Mouse (Mus musculus): ENCODE measurements around the gene Ifit1. TPM values are rescaled to one million over a fixed set of nuclear protein-coding genes. Genes with fewer than 3 reads are reported as not detected.
"Not testable (repeated sequence)": the region's sequence is repeated elsewhere in the genome, so short reads cannot be mapped to it uniquely, and the experiment has no call there.

Gene Ifit1
- 0.50 and 0.53 TPM in 2 replicates for polyA plus RNA-seq (2016; fragmentation: Nextera tagmentation; extraction: Ambion mirVana)

DNA sequence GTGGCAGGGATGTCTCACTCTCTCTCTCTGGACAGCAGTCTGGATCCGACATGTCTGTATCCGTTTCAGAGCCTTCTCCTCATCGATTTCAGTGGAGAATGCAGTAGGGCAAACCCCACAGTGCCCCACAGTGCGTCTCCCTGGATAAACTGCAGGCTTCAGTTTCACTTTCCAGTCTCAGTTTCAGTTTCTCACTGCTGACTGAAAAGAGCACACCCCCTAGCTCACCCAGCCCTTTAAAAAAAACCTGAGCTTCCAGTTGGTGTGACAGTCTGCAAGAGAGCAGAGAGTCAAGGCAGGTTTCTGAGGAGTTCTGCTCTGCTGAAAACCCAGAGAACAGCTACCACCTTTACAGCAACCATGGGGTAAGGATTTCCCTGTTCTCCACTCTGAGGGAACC lies at the start of gene Ifit1, which contains the start of gene Ifit1bl2:
Gene Ifit1, plus strand, starts transcription at position 249 of the 400 bp plus-strand sequence.
Gene Ifit1bl2, minus strand, starts transcription at position 121 of the 400 bp plus-strand sequence.
- 43% methylated on average over 4 of the region's 4 CpGs for WGBS
- 0 out of 2 replicates have a peak within 1 kb of the TSS, but pooled peaks have one; percentile 17 for H3K4me2 ChIP-seq (replicated peaks)
- peaks cover 6% of the 10 kb centered on the region; the same call in 1 of the 2 replicates for H3K4me1 ChIP-seq

DNA sequence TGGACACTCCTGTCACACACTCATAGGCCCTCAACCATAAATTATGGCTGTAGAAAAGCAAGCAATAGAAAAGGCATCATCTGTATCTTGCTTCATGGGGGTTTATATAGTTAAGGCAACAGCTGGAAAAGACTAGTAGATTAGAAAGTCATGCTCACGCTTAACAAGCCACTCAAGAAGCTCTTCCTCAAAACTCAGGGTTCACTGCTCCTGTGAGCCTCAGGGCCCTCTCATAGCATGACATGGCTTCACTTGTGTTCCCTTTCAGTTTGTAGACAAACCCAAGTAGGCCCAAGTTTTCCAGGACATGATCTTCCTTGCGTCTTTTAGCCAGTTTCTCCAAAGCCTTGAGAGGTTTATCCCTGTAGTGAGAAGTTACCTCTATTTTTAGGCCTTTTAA lies 47.2 kb upstream of the Ifit1 start:
- no peaks in the 10 kb centered on the region for H3K27me3 ChIP-seq
- WGBS, result 89% methylated on average over 2 of the region's 2 CpGs
- H3K27ac ChIP-seq, result no peak overlapping the region
- no peaks in the 10 kb centered on the region for H3K9me3 ChIP-seq
- H3K4me2 ChIP-seq (replicated peaks), result no peak overlapping the region
- no peaks in the 10 kb centered on the region for H3K4me1 ChIP-seq
- H3K9ac ChIP-seq, result no peak overlapping the region
- no peak overlapping the region for H3K4me3 ChIP-seq
- no peaks in the 10 kb centered on the region for H3K36me3 ChIP-seq
- no peak for ATAC-seq (ENCODE audit: insufficient number of reproducible peaks, insufficient read depth, low FRiP score, low TSS enrichment)

More for the DNA sequence above, at the start of gene Ifit1, which contains the start of gene Ifit1bl2:
- Histone ChIP-seq H3K9me3 (no peaks in the 10 kb centered on the region), H3K9ac (no peak within 1 kb of the TSS), H3K36me3 (no peaks in the 10 kb centered on the region), H3K27me3 (0 out of 2 replicates have a peak, but pooled peaks cover 6% of the 10 kb centered on the region), H3K4me3 (no peak within 1 kb of the TSS), H3K27ac (no peak within 1 kb of the TSS)
- ATAC-seq (ENCODE audit: insufficient number of reproducible peaks, insufficient read depth, low FRiP score, low TSS enrichment), result no peak

GRCm38 (mm10) chr19:34594523-34594922 lies 46.1 kb upstream of the Ifit1 start:
- ATAC-seq (ENCODE audit: insufficient number of reproducible peaks, insufficient read depth, low FRiP score, low TSS enrichment); H3K27ac ChIP-seq; H3K27me3 ChIP-seq; H3K4me2 ChIP-seq (replicated peaks); H3K4me1 ChIP-seq; H3K9me3 ChIP-seq; H3K9ac ChIP-seq; H3K4me3 ChIP-seq; H3K36me3 ChIP-seq: not testable (repeated sequence)
- 75% methylated on average over 3 of the region's 3 CpGs for WGBS

- no peaks in the 10 kb centered on the region for H3K36me3 ChIP-seq
- H3K27me3 ChIP-seq, result no peaks in the 10 kb centered on the region
- H3K27ac ChIP-seq, result no peak overlapping the region
- no peak overlapping the region for H3K4me2 ChIP-seq (replicated peaks)
- H3K4me1 ChIP-seq, result no peaks in the 10 kb centered on the region
- no peak for ATAC-seq (ENCODE audit: insufficient number of reproducible peaks, insufficient read depth, low FRiP score, low TSS enrichment)
- H3K4me3 ChIP-seq, result no peak overlapping the region
- H3K9ac ChIP-seq, result no peak overlapping the region
- H3K9me3 ChIP-seq, result no peaks in the 10 kb centered on the region
Measured at GRCm38 (mm10) chr19:34596811-34597210, 43.9 kb upstream of the Ifit1 start.

GRCm38 (mm10) chr19:34598341-34598740 lies 42.3 kb upstream of the Ifit1 start:
- WGBS, result 84% methylated on average over 2 of the region's 2 CpGs
- no peak overlapping the region for H3K9ac ChIP-seq

DNA sequence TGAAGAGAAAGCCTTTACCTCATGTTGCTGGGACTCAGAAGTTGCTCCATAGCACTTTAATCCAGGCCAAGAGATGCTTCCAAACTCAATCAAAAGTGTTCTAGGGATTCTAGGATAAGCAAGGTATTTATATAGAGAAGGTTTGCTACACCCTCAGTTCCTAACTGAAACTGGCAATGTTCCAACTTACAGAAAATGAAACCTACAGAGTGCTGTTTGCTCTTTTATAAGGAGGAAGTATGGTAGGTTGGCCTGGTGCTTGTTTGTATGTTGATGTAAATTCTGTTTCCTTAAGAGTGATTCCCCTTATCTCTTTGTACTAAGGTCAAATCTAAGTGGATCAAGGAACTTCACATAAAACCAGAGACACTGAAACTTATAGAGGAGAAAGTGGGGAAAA lies 41.4 kb upstream of the Ifit1 start:
- H3K4me3 ChIP-seq; H3K9me3 ChIP-seq; H3K9ac ChIP-seq; ATAC-seq (ENCODE audit: insufficient number of reproducible peaks, insufficient read depth, low FRiP score, low TSS enrichment); H3K4me2 ChIP-seq (replicated peaks); H3K4me1 ChIP-seq; H3K36me3 ChIP-seq; H3K27ac ChIP-seq; H3K27me3 ChIP-seq: not testable (repeated sequence)

More at GRCm38 (mm10) chr19:34598341-34598740, 42.3 kb upstream of the Ifit1 start:
- ATAC-seq (ENCODE audit: insufficient number of reproducible peaks, insufficient read depth, low FRiP score, low TSS enrichment), result no peak
- Histone ChIP-seq H3K36me3 (no peaks in the 10 kb centered on the region), H3K27ac (no peak overlapping the region), H3K4me3 (no peak overlapping the region), H3K4me2 (replicated peaks) (no peak overlapping the region), H3K27me3 (no peaks in the 10 kb centered on the region), H3K9me3 (no peaks in the 10 kb centered on the region), H3K4me1 (no peaks in the 10 kb centered on the region)

GRCm38 (mm10) chr19:34601888-34602287 lies 38.8 kb upstream of the Ifit1 start, which contains the start of gene Ifit1bl1:
Ifit1bl1 (minus strand) TSS chr19:34601956.
- not testable (repeated sequence) for H3K36me3 ChIP-seq; H3K27ac ChIP-seq; ATAC-seq (ENCODE audit: insufficient number of reproducible peaks, insufficient read depth, low FRiP score, low TSS enrichment); H3K4me1 ChIP-seq; H3K4me2 ChIP-seq (replicated peaks); H3K27me3 ChIP-seq; H3K9me3 ChIP-seq; H3K4me3 ChIP-seq; H3K9ac ChIP-seq
- 42% methylated on average over 1 of the region's 1 CpGs for WGBS

DNA sequence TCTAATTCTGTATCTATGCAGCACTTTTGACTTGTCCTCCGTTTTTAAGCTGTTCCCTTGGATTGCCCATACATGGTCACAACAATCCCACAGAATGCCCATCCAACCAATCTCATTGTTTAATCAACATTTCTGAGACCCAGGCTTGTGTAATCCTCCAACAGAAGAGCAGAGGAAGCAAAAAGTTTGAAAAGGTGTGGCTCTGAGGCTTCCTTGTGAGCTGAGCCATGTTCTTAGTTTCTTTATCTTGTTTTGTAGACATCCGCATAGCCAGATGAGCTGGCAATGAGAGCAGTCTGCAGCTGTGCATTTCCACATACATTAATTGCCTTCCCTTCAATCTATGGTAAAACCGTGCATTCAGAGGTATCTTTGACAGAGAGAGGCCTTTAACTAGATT lies 35.2 kb upstream of the Ifit1 start:
- no peaks in the 10 kb centered on the region for H3K27me3 ChIP-seq
- H3K9ac ChIP-seq, result no peak overlapping the region
- no peaks in the 10 kb centered on the region for H3K9me3 ChIP-seq
- H3K4me1 ChIP-seq, result peaks cover 3% of the 10 kb centered on the region; the same call in 1 of the 2 replicates
- H3K4me2 ChIP-seq (replicated peaks), result no peak overlapping the region
- 84% methylated on average over 3 of the region's 3 CpGs for WGBS
- no peak overlapping the region for H3K27ac ChIP-seq
- ATAC-seq (ENCODE audit: insufficient number of reproducible peaks, insufficient read depth, low FRiP score, low TSS enrichment), result no peak
- no peaks in the 10 kb centered on the region for H3K36me3 ChIP-seq
- H3K4me3 ChIP-seq, result no peak overlapping the region

DNA sequence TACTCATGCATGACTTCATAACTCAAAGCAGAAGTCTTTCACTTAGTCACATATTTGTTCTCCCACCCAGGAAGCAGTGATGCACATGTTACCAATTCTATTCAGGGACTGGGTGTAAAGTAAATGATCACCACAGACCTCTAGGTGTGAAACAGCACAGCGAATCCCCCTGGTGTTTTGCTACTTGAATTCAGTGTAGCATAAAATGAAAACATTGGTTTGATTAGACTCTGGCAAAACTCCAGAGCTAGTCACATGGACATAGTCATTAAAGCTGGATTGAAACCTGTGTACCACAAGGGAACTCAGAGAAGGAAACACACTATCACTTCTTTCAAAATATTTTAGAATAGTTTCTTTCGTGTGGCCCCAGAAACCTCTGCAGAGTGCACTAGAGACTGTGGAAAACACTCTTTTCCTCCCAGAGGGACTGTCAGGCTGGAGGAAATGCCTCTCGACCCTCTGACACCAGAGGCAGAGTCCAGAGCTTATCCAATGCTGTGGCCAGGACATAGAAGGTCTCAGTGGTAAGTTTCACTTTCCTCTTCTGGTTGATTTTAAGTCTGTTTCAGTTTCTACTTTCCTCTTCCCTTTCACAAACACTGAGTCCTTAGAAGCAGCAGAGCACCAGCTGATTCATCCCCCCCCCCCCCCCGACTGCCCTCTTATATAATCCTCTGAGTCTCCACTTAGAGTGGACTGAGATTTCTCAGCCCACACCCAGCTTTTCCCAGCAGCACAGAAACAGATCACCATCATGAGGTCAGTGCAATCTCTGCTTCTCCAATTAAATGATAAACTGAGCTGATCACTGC lies 33.2 kb upstream of the Ifit1 start, which contains the start of gene Ifit3b:
Gene Ifit3b, plus strand, starts transcription at position 734 of the 815 bp plus-strand sequence.
- H3K27ac ChIP-seq; H3K9me3 ChIP-seq; H3K4me1 ChIP-seq; H3K9ac ChIP-seq; H3K4me2 ChIP-seq (replicated peaks); H3K27me3 ChIP-seq; H3K4me3 ChIP-seq; H3K36me3 ChIP-seq: not testable (repeated sequence)
- peak; percentile 57 for ATAC-seq (ENCODE audit: insufficient number of reproducible peaks, insufficient read depth, low FRiP score, low TSS enrichment)
- 33% methylated on average over 4 of the region's 4 CpGs for WGBS

- not testable (repeated sequence) for H3K4me2 ChIP-seq (replicated peaks); H3K36me3 ChIP-seq; ATAC-seq (ENCODE audit: insufficient number of reproducible peaks, insufficient read depth, low FRiP score, low TSS enrichment); H3K27me3 ChIP-seq; H3K9ac ChIP-seq; H3K27ac ChIP-seq; H3K9me3 ChIP-seq; H3K4me3 ChIP-seq; H3K4me1 ChIP-seq
- 73% methylated on average over 3 of the region's 3 CpGs for WGBS
Measured at GRCm38 (mm10) chr19:34610118-34610517, 30.6 kb upstream of the Ifit1 start.

DNA sequence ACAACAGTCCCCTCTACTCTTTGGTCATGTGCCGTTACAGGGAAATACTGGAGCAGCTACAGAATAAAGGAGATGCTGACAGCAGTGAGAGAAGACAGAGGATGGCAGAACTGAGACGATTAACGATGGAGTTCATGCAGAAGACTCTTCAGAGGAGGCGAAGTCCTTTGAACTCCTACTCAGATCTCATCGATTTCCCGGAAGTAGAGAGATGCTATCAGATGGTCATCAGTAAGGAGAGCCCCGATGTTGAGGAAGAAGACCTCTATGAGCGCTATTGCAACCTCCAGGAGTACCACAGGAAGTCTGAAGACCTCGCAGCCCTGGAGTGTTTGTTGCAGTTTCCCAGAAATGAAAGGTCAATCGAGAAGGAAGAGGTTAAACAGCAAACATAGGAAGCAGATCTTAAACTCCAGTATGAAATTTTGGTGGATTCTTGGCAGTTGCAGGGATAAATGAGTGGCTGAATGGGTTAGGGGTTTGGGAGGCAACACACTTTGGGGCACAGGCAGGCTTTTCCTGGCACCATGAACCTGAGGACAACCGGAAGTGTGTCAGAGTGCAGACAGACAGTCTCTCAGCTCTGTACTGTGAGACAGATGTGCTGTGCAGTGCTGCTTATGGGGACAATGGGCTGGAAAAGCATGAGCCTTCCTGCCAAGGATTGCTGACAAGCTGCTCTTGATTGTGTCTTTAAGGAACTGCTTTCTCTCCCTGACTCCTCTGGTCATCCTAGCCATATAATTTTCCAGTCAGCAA lies 28.2 kb upstream of the Ifit1 start:
- ATAC-seq (ENCODE audit: insufficient number of reproducible peaks, insufficient read depth, low FRiP score, low TSS enrichment); H3K4me2 ChIP-seq (replicated peaks): not testable (repeated sequence)

DNA sequence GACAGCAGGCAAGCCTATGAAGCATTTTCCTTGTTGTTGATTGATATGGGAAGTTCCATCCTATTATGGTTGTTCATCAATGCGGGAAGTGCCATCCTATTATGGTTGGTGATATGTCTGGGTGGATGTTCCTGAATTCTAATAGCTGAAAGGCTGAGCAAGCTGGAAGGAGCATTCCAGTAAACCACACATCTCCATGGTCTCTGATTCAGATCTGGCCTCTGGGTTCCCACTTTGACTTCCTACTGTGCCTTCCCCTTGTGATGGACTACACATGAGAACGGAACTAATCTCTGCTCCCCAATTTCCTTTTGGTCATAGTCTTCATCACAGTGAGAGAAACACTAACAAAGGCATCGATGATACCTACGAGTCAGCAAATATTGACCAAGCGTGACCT lies 19.8 kb upstream of the Ifit1 start:
- Histone ChIP-seq H3K9me3 (no peaks in the 10 kb centered on the region), H3K4me2 (replicated peaks) (no peak overlapping the region), H3K4me3 (no peak overlapping the region), H3K27me3 (no peaks in the 10 kb centered on the region), H3K4me1 (no peaks in the 10 kb centered on the region), H3K36me3 (no peaks in the 10 kb centered on the region), H3K9ac (no peak overlapping the region), H3K27ac (no peak overlapping the region)
- no peak for ATAC-seq (ENCODE audit: insufficient number of reproducible peaks, insufficient read depth, low FRiP score, low TSS enrichment)
- WGBS, result 91% methylated on average over 5 of the region's 5 CpGs

More for the DNA sequence above, 28.2 kb upstream of the Ifit1 start:
- 76% methylated on average over 5 of the region's 11 CpGs for WGBS
- H3K4me3 ChIP-seq, H3K9ac ChIP-seq, H3K36me3 ChIP-seq, H3K4me1 ChIP-seq, H3K27ac ChIP-seq, H3K27me3 ChIP-seq, H3K9me3 ChIP-seq: not testable (repeated sequence)
